Mouse (Mus musculus) retina, embryonic 14.5 days (tissue): ENCODE results near the gene Cep250.
"Not testable (repeated sequence)": the region's sequence is repeated elsewhere in the genome, so short reads cannot be mapped to it uniquely, and the experiment has no call there.

Experiments used
- DNase-seq: peaks from one replicate; pipeline ENCODE4 v3.0.0-alpha.2; 2015; ENCODE audit warnings: low spot score

The Cep250 gene

DNA sequence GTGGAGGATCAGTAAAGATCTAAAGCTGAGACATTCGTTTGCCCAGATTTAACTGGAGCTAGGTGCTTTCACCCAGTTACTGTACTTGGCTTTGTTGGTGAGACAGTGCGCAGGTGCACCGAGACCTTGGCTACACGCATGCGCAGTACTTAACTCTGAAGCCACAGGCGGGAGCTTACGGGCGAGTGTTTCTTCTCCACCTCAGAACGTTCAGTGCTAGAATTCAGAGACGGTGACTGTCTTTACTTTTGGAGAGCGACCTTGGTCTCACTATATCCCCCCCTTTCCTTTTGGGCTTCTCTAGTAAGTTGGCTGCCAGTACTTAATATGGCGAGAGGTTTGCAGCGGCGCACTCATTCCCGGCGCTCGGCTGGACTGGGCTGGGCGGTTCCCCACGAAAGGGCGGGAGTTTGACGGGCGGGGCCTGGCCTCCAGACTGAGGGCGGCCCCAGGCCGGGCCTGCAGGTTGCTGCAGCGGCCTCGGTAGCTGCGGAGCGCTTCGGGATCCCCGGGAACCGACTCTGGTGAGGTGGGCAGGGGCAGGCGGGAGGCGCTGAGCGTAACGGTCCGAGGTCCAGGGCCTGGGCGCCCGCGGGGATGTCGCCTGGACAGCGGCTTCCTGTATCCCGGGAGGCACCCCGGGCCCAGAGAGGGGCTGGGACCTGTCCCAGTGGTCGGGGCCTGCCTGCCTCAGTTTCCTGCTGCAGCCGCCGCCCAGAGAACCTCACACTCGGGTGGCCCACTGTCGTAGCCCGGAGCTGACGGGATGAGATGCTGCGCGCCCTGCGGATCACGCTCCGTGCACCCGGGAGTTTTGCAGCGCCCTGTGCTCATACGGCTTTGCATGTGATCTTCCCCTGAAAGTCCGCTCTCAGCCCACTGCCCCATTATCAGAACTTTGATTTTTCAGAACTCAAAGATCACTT, at the start of gene Cep250:
Gene Cep250 (plus strand): TSS at position 325 of the 926 bp plus-strand sequence.
- DNase-seq = peak; percentile 92

DNA sequence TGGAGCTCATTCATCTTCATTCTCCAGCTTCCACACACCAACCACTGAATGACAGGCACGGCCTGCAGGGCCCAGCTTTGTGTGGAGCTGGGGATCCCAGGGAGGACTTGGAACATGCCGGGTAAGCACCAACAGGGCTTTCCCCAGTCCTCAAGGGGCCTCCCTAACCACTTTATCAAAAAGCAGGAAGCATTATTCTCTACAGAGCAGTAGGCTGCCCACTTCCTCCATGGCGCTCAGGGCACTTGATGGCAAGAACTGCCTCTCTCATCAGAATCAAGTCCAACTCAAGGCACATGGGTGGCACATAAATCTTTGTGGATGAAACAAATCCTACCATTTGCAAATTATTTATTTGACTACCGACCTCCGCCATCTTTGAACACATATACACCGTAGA, 41.6 kb upstream of the Cep250 start:
- no peak for DNase-seq

DNA sequence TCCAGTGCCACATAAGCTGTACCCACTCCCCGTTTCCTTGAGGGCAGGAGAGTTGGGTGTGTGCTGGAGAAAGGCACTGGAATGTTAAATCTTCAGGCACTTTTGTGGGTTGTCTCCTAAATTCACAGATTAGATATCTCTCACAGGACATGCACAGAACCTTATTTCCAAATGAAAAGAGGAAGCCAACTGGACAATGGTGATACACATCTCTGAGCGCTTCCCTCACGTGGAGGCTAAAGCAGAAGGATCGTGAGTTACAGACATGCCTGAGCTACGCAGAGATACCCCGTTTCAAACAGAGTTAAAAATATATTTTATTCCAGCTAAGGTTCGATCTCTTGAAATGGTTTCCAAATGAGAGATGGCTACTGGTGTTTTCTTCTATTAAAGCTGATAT, 33.1 kb upstream of the Cep250 start:
- no peak for DNase-seq

DNA sequence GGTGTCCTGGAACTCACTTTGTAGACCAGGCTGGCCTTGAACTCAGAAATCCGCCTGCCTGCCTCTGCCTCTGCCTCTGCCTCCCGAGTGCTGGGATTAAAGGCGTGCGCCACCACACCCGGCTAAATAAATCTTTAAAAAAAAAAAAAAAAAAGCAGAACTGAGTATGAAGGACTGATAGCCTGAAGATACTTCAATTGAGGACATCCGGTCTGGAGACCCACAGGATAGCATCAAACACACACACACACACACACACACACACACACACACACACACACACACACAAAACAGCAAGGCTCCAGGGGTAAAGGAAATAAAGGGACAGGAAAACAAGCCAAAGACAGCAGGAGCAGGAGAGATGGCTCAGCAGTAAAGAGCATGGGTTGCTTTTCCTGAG, 31.0 kb upstream of the Cep250 start:
- DNase-seq = not testable (repeated sequence)

DNA sequence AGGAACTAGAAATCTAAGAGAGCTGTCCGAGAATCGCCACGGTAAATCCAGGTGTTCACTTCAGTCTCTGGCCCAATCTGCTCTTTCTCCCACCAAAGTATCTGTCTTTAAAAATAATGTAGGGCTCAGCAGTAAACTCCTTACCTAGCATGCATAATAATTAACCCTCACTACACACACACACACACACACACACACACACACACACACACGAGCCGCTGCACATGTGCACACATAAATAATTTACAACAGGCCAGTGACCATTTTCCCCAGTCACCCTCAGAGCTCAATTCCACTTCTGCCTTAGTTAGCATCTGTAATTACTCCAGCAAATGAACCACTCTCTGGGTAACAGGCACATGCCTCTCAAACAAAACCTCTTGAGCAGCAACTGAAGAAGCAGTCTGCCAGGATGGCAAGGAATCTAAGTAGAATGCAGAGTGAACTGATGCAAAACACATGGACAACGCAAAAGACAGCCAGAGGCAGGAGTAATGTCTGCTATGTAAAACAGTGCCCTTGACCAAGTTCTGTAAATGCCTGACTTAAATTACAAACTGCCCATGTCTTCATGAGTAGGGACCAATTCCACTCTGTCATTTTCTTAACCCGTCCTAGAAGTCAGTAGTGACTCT, 27.4 kb upstream of the Cep250 start:
- no peak for DNase-seq

DNA sequence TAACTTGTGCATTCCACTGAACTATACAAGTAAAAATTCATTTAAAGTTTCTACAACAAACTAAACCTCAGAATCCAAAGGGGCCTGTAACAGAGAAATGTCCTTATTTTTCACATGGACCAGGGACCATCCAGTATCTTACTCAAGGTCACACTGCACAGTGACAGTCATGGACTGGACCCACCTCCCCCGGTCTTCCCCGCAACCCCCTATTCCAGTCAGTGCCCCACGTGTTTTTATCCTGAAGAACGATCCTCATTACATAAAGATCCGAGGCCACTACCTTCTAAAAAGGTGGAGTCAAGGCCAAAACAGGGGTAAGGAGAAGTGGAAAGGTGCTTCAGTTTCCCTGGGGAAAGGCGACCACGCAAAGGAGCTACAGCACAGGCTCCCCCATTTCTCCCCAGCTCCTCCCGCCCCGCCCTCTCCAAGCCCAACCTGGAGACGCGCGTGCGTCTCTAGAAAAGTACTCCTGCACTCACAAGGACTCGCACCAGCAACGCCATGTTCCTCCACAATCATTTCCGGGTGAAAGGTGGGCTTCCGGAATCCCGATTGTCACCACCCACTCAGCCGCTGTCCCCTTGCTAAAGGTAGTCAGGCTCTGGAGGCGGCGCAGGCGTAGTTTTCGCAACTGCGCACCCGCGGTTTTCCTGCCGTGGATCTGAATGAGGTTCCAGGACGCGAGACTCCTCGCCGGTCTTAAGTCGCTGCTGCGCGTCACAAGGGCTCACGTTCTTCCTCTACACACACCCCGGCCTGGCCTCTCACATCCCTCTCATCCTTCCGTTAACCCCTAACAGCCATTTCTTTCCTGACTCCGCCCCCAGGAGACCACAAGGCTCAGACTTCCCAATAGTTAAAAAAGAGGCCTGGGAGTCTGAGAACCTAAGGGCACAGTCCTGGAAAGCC, 26.5 kb upstream of the Cep250 start, which contains the start of gene Uqcc1:
Gene Uqcc1 (minus strand): TSS at position 780 of the 912 bp plus-strand sequence.
- DNase-seq = peak; percentile 97

DNA sequence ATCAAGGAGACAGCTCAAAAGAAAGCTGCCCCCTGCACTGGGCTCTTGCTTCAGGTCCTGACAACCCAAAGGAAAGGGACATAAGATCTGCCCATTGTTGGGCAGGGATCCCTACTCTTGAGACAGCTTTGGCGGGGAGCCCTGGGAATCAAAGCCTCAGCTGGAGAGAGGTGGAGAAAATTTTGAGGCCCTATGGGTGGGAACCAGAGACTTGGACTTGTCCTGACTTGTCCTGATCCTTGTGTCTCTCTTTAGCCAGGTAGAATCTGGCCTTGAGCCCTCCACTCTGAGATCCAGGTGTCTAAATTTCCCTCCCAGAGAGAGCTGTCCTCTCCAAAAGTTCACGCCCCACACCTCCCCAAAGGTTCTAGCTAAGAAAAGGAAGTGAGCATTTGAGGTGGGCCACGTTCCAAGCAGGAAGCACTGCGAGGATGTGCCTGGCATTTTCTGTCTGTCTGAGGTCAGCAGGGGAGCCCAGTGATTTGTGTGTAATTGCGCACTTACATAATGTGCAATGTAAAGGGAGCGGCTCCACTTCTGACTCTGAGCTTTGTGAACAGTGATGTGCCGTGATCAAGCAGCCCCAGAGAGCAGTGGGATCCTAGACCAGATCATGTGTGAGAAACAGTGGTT, 16.2 kb upstream of the Cep250 start:
- DNase-seq = no peak

DNA sequence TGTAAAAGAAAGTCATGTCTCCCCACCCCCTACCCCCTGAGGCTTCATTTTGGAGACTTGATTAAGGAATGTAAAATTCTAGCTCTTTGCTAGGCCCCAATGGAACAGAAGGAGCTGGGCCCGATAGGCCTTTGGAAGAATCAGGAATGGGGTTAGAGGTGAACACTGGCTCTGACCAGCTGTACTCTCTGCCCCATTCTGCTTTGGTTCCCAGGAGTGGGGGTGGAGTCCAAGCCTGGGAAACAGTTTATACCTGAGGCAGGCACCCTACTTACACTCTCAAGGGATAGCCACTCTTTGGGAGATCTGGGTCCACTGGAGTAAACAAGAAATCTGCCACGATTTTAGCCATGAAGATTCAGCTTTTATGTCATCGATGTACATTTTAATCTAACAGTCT, 15.6 kb upstream of the Cep250 start, which contains the start of gene Gm15557:
Gene Gm15557 (plus strand): TSS at position 48 of the 400 bp plus-strand sequence.
- DNase-seq = no peak

DNA sequence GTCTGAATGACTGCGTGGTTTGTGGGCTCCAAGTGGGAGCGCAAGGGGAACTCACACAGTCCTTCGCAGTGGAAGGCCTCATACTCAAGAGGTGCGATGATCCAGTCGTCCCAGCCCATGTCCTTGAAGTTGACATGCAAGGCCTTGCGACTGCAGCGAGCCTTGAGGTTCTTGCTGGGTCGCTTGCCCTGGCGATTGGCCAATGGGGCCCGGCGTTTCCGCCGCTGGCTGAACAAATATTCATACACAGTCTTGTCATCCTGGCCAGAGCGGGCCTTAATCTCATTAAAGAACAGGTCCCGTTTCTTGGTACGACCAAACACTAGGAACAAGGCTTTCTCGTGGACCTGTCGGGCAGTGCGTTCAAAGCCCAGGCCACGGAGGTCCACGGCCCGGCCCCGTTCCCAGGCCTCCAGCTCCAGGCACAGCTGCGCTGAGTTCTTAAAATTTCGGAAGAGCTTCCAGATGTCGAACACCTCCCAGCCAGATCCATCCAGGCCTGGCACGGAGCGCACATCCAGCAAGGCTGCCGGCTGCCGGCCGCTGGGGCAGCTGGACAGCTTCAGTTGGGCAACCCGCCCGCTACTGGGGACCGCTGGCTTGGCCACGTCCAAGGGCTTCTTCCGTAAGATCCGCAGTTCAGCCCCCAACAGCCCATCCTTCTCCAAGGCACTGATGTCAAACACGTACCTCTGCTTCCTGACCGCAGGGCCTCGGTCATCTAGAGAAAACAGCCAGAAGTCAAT, 14.4 kb upstream of the Cep250 start:
- no peak for DNase-seq

DNA sequence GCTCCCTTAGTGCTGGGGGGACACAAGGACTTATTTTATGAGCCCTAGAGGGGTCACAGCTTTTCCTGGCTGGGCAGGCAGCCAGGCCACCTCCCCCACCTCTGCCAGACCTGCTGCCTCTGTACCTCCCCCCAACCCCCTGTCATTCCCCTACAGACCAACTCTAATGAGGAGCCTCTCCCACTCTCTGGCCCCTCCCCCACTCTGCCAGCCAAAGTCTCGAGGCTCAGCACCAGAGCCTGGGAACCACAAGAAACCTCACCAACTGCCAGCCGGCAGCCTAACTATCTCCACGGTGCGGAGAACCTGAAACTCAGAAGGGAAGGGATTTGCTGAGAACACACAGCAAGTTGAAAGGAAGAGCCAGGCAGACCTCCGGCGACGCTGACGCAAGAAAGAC, 12.8 kb upstream of the Cep250 start:
- DNase-seq = peak; percentile 75

DNA sequence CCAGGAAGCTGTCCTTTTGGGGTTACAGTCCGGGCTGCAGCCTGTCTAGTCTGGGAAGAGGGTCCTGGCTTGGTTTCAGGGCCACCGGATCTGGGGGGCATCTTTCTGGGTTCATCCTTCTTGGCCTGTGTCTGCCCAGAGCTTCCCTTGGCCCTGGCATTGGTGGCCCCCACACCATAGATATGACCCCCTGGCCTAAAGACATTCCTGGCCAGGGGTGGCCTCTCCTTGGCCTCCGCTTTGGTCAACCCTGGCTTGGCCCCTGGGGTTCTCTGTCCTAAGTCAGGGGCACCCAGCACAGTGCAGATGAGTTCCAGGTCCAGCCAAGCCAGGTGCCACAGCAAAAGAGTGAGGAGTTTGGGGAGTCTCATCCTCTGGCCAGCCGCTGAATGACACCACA, 11.6 kb upstream of the Cep250 start:
- DNase-seq = no peak

DNA sequence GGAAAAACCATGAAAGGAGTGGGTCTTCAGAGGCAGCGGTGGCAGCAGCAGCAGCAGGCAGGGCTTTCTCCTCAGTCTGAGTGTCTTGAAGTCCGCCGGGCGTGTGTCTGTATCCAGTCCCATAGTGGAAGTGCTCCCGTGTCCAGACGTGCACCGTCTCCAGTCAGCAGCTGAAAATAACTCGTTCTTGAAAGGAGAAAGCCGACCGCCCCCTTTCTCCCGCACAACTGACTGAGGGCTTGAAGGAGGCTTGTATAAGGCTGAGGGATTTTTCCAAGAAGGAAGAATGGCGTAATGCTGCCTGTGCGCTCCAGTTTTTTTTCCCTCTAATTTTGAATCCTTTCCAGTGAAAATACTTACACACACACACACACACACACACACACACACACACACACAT, 11.1 kb upstream of the Cep250 start, which contains the start of gene Gdf5:
Gene Gdf5 (minus strand): TSS at position 244 of the 400 bp plus-strand sequence.
- no peak for DNase-seq

DNA sequence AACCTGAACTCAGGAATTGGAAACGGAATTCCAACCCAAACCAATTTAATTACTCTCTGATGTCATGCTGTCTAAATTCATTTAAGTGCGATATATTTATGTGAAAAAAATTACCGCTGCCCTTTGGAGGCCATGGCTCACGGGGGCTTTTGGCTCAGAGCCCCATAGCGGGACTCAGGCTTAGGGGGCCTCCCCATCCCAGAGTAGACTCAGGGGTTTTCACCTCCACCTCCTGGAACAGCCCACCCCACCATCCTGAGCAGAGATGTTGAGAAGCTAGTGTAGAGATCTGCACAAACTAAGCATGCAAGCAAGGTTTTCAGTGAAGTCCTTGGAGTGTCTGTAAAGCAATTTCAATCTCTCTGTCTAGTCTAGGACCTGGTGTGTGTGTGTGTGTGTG, 10.7 kb upstream of the Cep250 start:
- DNase-seq = no peak

DNA sequence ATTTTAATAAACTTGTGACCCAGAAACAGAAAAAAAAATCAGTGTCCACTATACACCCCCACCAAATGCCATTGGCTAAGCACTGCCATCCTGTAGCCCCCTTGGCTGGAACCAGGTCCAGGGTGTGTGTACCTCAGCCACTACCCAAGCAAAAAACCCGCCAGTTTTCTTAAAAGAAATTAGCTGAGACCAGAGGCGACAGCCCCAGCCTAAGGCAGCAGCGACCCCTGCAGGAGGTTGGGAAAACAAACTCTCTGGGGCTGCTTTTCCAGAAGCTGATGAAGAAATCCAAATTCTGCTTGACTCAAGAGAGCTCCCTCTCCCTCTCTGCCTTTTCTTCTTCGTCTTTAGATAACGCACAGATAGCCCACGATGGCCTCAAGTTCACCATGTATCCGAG, 10.2 kb upstream of the Cep250 start:
- DNase-seq = peak; percentile 91

DNA sequence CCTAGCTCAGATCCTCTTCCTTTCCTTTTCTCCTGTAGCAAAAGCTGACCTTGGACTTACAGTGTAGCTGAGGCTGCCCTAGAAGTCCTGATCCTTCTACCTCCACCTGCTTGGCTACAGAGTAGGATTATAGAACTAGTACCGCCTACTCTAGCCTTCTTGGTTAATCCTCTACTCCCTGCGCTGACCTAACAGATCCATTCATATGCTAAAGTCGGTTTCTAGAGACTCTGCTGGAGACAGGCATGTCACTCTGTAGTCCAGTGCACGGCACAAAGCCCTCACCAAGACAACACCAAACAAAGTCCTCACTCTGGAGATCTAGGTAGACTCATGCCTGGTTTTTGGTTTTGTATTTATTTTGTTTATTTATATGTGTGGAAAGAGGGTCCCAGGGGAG, 9.8 kb upstream of the Cep250 start:
- no peak for DNase-seq

DNA sequence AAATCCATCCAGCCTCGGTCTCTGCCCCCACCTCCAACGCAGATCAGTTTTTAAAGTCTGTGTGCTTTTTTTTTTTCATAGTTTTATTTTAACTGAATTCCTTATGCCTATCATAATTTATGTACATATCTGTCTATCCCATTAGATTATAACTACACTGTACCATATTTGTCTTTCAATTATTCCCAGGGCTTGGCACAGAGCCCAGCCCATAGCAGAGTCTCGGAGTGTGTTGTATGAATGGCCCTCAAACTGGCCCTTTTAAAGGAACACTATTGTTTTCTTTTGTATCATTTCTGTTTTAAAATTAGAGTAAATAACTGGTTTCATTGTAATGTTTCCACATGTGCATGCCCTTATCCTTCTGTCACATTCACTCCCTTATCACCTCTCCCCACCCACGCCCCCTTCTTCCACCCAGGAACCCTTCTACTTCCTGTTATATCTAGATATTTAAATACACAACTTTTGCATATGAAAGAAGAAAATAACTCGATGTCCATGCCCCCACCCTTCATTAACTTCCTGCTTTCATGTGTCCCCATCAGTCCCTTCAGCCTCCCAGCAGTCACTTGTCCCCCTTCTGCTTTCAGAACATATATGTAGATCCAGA, 8.8 kb upstream of the Cep250 start:
- DNase-seq = no peak

DNA sequence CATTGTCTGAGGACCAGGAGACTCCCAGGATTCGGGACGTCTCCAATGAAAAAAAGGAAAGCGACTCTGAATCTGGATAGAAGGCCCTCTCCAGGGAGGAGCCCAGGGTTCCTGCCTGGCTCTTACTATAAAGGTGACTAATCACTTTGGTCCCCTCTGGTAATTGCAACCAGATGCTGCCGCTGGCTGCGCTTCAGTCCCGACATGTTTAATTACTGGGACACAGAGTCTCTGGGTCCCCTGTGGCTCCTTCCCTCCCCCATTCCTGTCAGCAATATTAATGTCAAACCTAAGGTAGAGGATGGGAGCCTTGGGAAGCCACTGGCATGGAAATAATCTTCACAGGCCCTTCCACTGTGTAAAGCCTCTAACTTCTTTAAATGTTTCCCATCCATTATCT, 6.9 kb upstream of the Cep250 start:
- DNase-seq = peak; percentile 25

DNA sequence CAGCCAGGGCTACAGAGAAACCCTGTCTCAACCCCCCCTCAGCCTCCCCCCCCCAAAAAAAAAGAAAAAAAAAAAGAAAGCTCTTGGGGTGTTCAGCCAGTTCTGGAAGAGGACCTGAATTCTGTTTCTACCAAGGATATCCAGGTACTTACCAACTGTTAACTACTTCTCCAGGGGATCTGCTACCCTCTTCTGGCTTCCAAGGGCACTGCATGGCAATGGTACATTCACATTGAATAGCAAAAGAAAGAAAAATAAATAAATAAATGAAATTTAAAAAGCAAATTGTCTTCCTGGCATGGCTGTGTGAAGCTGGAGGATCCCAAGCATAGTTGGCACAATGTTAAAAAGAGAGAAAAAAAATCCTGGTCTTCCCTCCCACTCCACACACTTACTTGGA, 4.3 kb upstream of the Cep250 start:
- peak; percentile 75 for DNase-seq

DNA sequence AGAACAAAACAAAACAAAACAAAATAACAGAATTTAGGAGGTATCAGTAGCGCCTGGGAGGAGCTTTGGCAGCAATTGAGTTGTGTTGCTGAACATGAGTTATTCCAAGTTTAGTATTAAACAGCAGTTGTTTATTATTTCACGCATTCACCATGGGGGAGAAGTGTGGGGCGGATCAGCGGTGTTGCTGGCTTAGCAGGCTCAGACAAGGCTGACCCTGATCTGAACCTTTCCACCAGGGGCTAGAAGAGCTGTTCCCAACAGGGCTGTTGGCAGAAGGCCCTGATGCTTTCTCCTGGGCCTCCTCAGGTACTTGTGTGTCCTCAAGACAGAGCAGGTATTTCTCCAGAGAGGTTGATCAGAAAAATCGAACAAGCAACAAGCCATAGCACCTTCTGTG, 3.7 kb downstream of the Cep250 start:
- no peak for DNase-seq

DNA sequence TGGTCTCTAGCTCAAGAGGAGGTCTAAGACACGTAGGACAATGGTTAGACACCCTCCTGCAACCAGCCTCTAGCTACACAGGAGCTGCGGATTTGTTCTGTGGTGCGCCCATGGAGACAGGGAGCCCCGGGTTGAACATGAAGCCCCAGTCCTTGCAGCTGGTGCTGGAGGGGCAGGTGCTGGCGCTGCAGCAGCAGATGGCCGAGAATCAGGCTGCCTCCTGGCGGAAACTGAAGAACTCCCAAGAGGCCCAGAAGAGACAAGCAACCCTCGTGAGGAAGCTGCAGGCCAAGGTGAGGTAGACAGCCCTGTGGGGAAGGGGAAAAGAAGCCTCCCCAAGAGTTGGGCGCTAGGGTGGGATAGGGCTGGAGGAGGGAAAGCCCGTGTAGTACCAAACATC, 5.6 kb downstream of the Cep250 start:
- DNase-seq = no peak
